In the genomic region with DNA sequence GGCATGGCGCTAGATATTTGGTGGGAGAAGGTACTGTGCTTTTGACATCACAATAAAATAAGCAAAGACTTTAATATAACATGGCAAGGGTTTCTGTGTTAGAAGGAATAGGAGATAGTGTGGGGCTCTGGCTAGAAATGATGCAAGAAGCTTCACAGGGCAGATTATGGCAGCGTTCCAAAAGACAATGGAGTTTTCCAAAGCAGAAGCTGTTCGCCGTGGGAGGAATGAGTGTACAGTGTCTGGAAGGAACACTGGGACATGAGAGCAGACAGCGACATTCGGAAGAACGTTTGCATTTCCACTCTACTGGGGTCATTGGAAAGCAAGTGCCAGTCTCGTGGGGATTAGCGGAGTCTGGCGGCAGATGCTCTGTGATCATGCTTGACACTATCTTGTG, we compare ENCODE assay signal across 14 mouse cellular contexts.
DNase-seq lines count a peak whose midpoint lies in the region.
"Had no signal": no experiment of that assay in that cellular context is flagged by ENCODE, and none has a peak within 500 bp of the region (broad histone marks: within the 10 kb centered on the region; RNA-seq: fewer than 3 reads in every experiment).

No protein-coding gene starts in this region.

- DNase-seq in frontal cortex, postnatal 36 days (ENCODE audit: low spot score in 2 of 2) = peak; percentile 15 to 51
- no peak for DNase-seq in frontal cortex, postnatal 25 days (ENCODE audit: low spot score in 2 of 2)
- peak; percentile 26 to 58 for DNase-seq in left cerebral cortex, postnatal 14 days (ENCODE audit: low spot score in 2 of 2)
- no peak for DNase-seq in left cerebral cortex, adult 11 months (ENCODE audit: low spot score)
- peak; percentile 55 for DNase-seq in right cerebral cortex, adult 18-20 months
- DNase-seq in right cerebral cortex, postnatal 4 days = no peak
- peak; percentile 75 for DNase-seq in telencephalon, adult 2 months (ENCODE audit: low read depth, low spot score)
- DNase-seq: adrenal gland, adult 2 months; cerebellum, adult 11 months; kidney, adult 8-10 months; kidney, postnatal 25 days; layer of hippocampus, postnatal 36 days; lung, postnatal 10 days; thymus, postnatal 36 days had no signal

- intact Hi-C loops in left cerebral cortex, postnatal 14 days (cut with DNase I) = no loop called here

Comparison
In these comparisons a context has a peak if more than half of its experiments do, and no peak if none do; other contexts are left out.
1. DNase-seq: peak in frontal cortex, postnatal 36 days (2 of 2), left cerebral cortex, postnatal 14 days (2 of 2), right cerebral cortex, adult 18-20 months (single experiment) and telencephalon, adult 2 months (single experiment); none in frontal cortex, postnatal 25 days (0 of 2), left cerebral cortex, adult 11 months (single experiment) and right cerebral cortex, postnatal 4 days (single experiment).